In the genomic region with DNA sequence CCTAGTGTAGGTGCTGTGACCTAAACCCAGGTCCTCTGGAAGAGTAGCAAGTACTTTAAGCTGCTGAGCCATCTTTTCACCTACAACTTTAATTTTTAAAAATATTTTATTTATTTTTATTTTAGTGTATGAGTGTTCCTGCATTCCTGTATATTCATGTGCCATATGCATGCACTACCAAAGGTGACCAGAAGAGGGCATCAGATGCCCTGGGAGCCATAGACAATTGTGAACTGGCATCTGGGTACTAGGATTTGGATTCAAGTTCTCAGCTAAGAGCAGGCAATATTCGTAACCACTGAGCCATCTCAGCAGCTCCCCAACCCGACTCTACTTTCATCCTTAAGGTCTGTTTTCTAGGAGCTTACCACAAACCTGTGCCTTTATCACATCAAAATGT, we compare ENCODE assay signal across 8 mouse cellular contexts. TPM values are rescaled to one million over a fixed set of nuclear protein-coding genes. Genes with fewer than 3 reads are reported as not detected.
A peak's percentile ranks its signal among the peaks of the same experiment; 100 is the strongest.
DNase-seq lines count a peak whose midpoint lies in the region; ATAC-seq lines count a peak whose summit lies in the region.

No protein-coding gene starts in this region.

- 81% methylated on average over 2 of the region's 2 CpGs for WGBS in embryonic facial prominence, embryonic 11.5 days

- H3K27ac ChIP-seq in embryonic facial prominence, embryonic 11.5 days (replicated peaks; ENCODE audit: low read depth, low read length): no peak overlapping the region

- intact Hi-C loops in left cerebral cortex, postnatal 14 days (cut with DNase I): loop anchor here (5.0 kb wide), 1 partner anchor 417 kb away; no protein-coding TSS in a partner anchor

- ATAC-seq in CD4-positive, CD25-positive, alpha-beta regulatory T cell, adult 4 months: no peak
- no peak for ATAC-seq in embryonic facial prominence, embryonic 11.5 days (replicated peaks; ENCODE audit: insufficient number of reproducible peaks, low FRiP score, low TSS enrichment, low read depth)

- DNase-seq in CD4-positive, CD25-positive, alpha-beta regulatory T cell, adult 2 months (ENCODE audit: low read depth, low spot score): peak; percentile 78
- DNase-seq in layer of hippocampus, adult 18-20 months (ENCODE audit: low spot score in 2 of 2): peak; percentile 28 to 70
- DNase-seq in layer of hippocampus, adult 9-11 months: no peak
- DNase-seq in adrenal gland, postnatal 10 days: peak; percentile 63
- DNase-seq in embryonic facial prominence, embryonic 11.5 days (ENCODE audit: low spot score): peak; percentile 70
- DNase-seq in left cerebral cortex, postnatal 14 days (ENCODE audit: low spot score in 2 of 2): peak; percentile 25 to 64
- DNase-seq in retina, embryonic 14.5 days (ENCODE audit: low spot score): peak; percentile 75

- H3K9me3 ChIP-seq in embryonic facial prominence, embryonic 11.5 days (replicated peaks; ENCODE audit: control insufficient read depth, low read length): no peaks in the 10 kb centered on the region

- peaks cover 28% of the 10 kb centered on the region for H3K36me3 ChIP-seq in embryonic facial prominence, embryonic 11.5 days (replicated peaks; ENCODE audit: control insufficient read depth, insufficient read depth, low read depth, low read length)

- H3K4me1 ChIP-seq in embryonic facial prominence, embryonic 11.5 days (ENCODE audit: control insufficient read depth, insufficient read depth, low read length): no peaks in the 10 kb centered on the region

- H3K27me3 ChIP-seq in embryonic facial prominence, embryonic 11.5 days (ENCODE audit: control insufficient read depth, insufficient read depth, low read length): no peaks in the 10 kb centered on the region

- H3K9ac ChIP-seq in embryonic facial prominence, embryonic 11.5 days (replicated peaks; ENCODE audit: low read length): no peak overlapping the region

- H3K4me2 ChIP-seq in embryonic facial prominence, embryonic 11.5 days (ENCODE audit: low read depth, low read length): no peak overlapping the region

- H3K4me3 ChIP-seq in embryonic facial prominence, embryonic 11.5 days (ENCODE audit: low read depth, low read length): no peak overlapping the region

RNA-seq across cellular contexts. Expression of a gene that starts 32.7 kb away (rescaled TPM):
- 10 to 100 TPM; 16.1 to 29.4 TPM for polyA plus RNA-seq in CD4-positive, CD25-positive, alpha-beta regulatory T cell, adult 4 months (2017; shearing (Covaris generic))
- total RNA-seq in layer of hippocampus, adult 18-20 months (2021): 100 to 1,000 TPM; 102 to 107 TPM
- 10 to 100 TPM; 55.0 to 67.9 TPM for total RNA-seq in adrenal gland, postnatal 10 days (2021)
- 29.8 and 32.8 TPM in 2 replicates for polyA plus RNA-seq in embryonic facial prominence, embryonic 11.5 days (2014; fragmentation: Nextera tagmentation; extraction: Ambion mirVana)
- 10 to 100 TPM; 86.0 to 89.7 TPM for total RNA-seq in left cerebral cortex, postnatal 14 days (2021)

RNA-seq across cellular contexts. Expression of a gene that starts 32.8 kb away (rescaled TPM):
- 1 to 10 TPM; 4.0 to 4.1 TPM for polyA plus RNA-seq in CD4-positive, CD25-positive, alpha-beta regulatory T cell, adult 4 months (2017; shearing (Covaris generic))
- total RNA-seq in layer of hippocampus, adult 18-20 months (2021): 10 to 100 TPM; 28.4 to 29.5 TPM
- 10 to 100 TPM; 16.7 to 17.8 TPM for total RNA-seq in adrenal gland, postnatal 10 days (2021)
- 7.8 and 9.8 TPM in 2 replicates for polyA plus RNA-seq in embryonic facial prominence, embryonic 11.5 days (2014; fragmentation: Nextera tagmentation; extraction: Ambion mirVana)
- total RNA-seq in left cerebral cortex, postnatal 14 days (2021): 10 to 100 TPM; 18.5 to 24.4 TPM
